Mouse (Mus musculus) gonadal fat pad, adult 2 months (tissue): ENCODE measurements at regions not wholly inside any gene's neighbourhood (a gene's known extent, or its start where the extent isn't known, plus 50 kb on each side); places are given as distances from the start of the nearest gene placed in this dataset.

Experiments
- DNase-seq: peaks from one replicate; pipeline ENCODE4 v3.0.0-alpha.2; 2012; ENCODE audit warnings: low read depth

DNA sequence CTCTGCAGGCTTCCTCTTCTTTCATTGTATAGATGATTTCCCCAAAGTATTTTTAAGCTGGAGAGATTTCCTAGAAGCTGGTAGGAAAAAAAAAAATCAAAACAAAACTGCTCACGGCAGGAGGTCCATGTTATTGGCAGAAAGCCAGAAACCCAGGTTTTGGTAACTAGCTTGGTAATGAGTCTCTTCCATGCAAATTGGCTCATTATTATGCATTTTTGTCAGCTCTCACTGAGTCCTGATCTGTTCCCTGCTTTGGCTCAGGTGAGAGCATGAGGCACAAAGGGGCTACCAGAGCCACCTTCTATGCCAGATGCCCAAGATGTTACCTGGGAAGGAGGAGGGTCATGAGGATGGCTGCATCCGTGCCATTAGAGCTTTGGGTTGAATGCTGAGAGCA lies 146.3 kb upstream of the Vstm2b start:
- no peak for DNase-seq

DNA sequence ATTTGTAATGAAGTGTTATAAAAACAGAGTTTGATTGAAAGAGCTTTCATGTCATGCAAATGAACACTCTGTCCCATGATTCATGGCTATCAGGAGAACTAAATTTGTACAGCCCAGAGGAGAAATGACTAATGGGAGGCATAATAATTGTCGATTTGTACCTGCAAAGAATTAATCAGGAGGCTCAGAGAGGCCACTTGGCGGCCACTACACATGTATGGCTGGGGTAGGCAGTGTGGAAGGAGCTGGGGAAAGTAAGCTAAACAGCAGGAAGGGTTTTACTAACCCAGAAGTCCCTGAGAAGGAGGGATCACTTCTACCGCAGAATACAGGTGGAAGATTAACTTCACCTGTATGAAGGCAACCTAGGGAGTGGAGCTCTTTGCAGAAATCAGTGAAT lies 145.9 kb upstream of the Vstm2b start:
- DNase-seq: no peak

DNA sequence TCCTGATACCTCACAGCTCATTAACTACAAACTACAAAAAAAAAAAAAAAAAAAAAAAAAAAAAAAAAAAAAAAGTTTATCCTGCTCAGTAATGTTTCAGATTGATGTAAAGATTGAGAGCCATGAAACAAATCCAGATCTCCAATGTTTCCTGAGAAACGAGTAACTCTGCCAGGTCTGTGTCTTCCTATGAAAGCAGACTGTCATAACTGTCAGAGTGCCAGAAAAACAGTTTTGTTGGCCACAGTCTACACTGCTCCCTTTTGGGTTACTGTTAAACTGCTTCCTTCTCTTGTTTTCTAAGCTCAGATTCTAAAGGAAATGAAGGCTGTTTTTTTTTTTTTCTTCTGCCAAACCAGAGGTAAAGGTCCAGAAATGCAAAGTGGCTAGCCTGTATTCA lies 144.6 kb upstream of the Vstm2b start:
- no peak for DNase-seq

- DNase-seq: no peak
Observed at GRCm38 (mm10) chr7:40762520-40762919, 135.6 kb upstream of the Vstm2b start.

GRCm38 (mm10) chr7:40766142-40766541 lies 132.0 kb upstream of the Vstm2b start:
- no peak for DNase-seq

- DNase-seq: no peak
Observed at GRCm38 (mm10) chr7:40776220-40776619, 121.9 kb upstream of the Vstm2b start.

DNA sequence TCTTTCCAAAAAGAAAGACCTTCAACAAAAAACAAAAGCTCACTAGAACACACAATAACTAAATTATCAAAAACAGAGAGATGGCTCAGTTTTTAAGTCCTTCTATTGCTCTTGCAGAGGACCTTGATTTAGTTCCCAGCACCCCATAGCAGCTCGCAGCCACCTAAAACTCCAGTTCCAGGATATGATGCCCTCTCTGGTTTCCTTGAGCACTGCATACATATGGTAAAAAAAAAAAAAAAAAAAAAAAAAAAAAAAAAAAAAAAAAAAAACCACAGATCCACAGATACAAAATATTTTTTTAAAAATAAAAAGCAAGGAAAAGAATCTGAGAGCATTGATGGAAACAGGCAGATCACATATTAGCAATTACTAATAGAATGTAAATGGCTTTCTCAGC lies 113.2 kb upstream of the Vstm2b start:
- no peak for DNase-seq

GRCm38 (mm10) chr7:40786758-40787157 lies 111.4 kb upstream of the Vstm2b start:
- no peak for DNase-seq

DNA sequence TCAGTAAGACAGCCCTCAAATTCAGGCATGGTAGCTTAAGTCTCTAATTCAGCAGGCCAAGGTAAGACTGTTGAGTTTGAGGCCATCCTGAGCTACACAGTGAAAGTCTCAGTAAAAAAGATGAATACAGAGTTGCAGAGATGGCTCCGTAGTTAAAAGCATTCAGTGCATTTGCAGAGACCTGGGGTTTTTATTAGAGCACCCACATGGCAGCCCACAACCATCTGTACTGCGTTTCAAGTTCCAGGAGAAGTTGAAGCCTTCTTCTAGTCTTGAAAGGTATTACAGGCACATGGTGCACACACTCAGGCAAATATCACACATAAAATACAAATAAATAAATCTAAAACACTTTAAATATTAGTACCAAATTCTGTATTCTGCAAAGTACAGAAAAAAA lies 109.6 kb upstream of the Vstm2b start:
- DNase-seq: no peak

- no peak for DNase-seq
Observed at GRCm38 (mm10) chr7:40794458-40795207, 103.5 kb upstream of the Vstm2b start.

DNA sequence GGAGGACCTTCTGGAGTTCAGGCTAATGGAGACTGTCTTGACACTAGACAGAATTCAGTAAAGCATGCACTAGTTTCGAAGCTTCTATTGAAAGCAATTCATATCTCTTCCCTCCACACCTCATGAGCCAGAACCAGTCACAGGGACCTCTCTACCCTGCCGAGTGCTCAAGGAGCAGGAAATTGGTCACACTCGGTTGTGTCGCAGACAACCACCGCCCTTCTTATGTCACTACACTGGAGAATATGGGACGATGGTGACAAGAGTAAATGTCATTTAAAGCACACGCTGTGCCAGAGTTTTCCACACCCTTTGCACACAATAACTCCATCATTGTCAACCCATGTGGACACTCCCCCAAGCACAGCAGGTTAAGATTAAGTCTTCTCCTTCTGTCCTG lies 98.3 kb upstream of the Vstm2b start:
- DNase-seq: no peak

DNA sequence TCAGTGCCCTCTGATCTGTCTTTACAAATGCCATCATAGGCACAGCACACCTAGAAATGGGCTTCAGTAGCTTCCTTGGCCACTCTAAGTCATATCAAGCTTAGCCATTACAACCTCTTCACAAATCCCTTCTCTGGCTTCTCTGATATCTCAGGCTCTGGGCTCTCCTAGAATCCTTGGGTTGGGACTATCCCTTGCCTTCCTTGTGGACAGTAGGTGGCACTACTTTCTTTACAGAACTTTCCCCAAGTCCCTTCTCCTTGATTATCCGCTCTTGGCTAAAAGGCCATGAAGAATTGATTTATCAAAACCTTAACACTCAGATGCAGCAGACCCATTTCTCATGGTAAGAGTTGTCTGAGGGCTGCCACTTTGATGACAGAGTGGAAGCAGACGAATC lies 96.8 kb upstream of the Vstm2b start:
- no peak for DNase-seq

DNA sequence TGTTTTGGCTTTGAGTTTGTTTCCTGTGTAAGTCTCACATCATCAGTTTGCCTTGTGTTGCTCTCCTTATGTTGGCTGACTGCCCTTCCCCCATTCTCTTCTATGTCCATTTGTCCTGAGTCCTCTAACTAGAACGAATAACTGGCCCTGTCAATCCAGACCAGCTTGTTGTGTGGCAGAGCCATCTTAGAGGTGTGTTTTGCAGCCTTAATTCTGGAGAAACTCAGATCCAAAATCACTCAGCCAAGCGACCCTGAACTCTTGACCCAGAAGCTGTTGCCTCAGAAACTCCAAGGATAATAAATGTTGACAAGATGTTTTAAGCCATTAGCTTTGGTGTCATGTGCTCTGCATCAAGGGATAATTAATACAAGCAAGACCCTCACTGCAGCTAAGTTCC lies 92.9 kb upstream of the Vstm2b start:
- DNase-seq: no peak

GRCm38 (mm10) chr7:40805866-40806265 lies 92.3 kb upstream of the Vstm2b start:
- no peak for DNase-seq

DNA sequence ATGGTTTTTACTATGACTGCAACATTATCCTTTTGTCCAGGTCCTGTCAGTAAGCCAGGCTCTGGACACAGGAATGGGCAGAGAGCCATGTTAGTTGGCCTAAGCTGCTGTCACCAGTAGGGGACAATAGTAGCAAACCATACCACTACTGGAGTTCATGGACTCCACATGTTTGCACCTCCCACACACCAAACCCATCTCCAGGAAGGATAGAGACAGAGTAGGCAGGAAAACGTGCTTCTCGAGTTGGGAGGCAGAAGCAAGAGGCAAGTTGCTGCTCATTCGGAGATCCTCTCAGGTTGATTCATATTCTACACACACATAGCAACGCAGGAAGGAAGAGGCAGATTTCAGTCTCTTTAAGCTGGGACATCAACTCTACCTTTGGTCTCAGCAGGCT lies 85.2 kb upstream of the Vstm2b start:
- DNase-seq: no peak

DNA sequence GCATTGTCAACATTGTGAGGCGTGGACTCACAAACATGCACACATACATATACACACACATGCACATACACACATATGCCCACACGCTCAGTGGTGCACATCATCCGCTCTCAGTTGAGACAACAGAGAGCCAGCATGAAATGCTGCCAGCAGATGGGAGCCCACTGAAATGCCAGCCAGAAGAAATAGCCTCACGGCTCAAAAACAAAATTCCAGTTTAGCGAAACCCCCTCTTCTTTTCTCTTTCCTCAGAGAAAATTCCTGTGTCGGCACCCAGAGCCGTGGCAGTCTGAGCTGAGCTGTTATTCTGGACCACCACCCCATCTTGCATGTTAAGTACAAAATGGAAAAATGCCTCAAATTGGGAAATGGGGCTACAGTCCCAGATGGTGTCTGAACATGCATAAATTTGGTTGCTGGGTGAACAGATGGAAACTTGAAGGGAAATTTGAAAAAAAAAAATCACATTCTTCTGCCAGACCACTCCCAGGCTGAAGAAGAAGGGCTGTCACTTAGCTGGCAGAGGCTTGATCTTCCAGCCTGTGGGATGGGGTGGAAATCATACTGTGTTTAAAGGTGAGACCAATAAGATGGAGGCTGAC lies 72.9 kb upstream of the Vstm2b start:
- no peak for DNase-seq

DNA sequence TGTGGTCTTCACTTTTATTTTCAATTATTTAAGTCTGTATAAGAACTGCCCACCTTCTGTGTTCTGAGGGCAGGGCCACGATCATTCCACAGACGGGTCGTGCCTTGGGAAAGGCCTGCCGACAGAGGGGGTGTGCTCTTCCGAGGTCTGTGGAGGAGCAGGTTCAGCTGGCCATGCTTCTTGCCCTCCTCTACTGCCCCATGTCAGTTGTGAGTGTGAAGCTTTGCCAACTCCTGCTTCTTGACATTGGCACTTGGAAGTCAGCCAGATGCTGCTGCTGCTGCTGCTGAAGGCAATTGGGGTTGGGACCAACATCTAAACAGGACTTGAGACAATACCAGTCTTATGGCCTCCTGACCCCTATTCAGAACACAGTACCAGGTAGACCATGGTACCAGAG lies 68.6 kb upstream of the Vstm2b start:
- no peak for DNase-seq

DNA sequence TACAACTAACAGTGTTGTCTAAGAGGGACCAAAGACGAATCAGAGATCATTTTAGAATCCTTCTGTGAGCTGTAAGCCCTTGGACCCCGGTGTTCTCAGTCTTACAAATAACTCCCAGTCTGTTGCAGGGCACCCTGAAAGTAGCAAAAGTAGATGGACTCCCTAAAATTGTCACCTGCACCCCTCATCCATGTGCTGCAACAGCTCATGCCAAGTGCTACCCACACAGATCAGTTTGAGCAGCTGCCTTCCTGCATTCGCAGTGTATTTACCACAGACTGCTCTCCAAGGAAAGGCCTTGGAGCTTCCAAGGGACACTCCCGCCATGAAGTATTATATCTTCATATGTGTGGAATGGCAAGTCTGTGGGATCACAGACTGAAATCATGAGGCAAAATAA lies 66.5 kb upstream of the Vstm2b start:
- no peak for DNase-seq

DNA sequence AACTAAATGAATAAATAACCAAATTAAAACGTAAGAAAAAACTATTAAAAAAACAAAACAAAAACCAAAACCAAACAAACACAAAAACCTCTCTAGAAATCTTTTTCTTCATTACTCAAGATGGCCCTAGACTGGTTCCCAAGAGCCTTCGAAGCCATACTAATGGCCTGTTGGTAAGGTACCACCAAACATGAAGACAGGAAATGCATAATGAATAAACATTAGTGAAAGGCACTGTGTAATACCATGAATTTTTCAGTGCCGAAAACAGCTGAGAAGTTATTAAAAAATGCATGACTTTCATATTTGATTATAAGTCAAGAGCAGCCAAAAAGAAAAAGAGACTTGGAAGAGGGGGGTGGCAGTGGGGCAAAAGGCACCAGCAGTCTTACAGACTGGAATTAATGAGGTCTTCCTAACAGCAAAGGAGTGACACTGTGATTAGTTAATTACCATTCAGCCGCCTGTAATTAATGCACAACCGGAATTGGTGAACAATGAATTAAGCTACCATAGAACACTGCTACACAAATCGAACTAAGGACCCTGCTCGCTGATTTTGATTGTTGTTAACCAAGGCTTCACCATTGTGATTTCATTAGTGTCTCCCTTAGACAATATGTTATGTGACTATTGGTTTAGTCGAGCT lies 55.7 kb upstream of the Vstm2b start:
- no peak for DNase-seq

- DNase-seq: no peak
Observed at GRCm38 (mm10) chr7:40846512-40846911, 51.6 kb upstream of the Vstm2b start.
